Mouse (Mus musculus) CD4-positive, CD25-positive, alpha-beta regulatory T cell, adult 2 months (primary cell): ENCODE data around the gene Zcchc8.

ENCODE experiments used
- DNase-seq: peaks from one replicate; pipeline ENCODE4 v3.0.0-alpha.2; 2012; ENCODE audit warnings: low read depth, low spot score

Gene Zcchc8

GRCm38 (mm10) chr5:123683377-123684220 is 37.3 kb downstream of the Zcchc8 start:
- DNase-seq = peak; percentile 68

GRCm38 (mm10) chr5:123683043-123683376 is 37.9 kb downstream of the Zcchc8 start:
- DNase-seq = no peak

GRCm38 (mm10) chr5:123682372-123682771 is 38.5 kb downstream of the Zcchc8 start:
- DNase-seq = peak; percentile 57

- no peak for DNase-seq
These were observed 41.2 kb downstream of the Zcchc8 start for GRCm38 (mm10) chr5:123679546-123680263.

GRCm38 (mm10) chr5:123679106-123679505 is 41.8 kb downstream of the Zcchc8 start:
- DNase-seq = no peak

- no peak for DNase-seq
These were observed 45.2 kb downstream of the Zcchc8 start for GRCm38 (mm10) chr5:123675717-123676116.

DNA sequence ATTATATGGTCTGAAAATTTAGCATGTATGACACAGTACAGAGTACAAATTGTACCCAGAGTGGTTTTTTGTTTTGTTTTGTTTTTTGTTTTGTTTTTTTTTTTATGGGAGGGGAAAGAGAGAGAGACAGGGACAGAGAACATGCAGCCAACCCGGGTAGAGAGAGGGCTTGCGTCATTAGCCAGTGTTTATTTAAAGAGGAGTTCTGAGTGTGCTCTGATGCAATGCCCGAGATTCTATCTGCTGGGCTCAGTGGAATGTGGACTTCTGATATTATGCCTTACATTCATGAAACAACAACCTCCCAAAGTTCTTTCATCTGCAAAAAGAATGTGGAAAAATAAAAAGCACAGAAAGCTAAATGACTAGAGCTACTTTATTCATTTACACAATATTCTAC is 45.7 kb downstream of the Zcchc8 start:
- no peak for DNase-seq

GRCm38 (mm10) chr5:123671473-123671820 is 49.5 kb downstream of the Zcchc8 start:
- no peak for DNase-seq

- DNase-seq = no peak
These were observed 50.0 kb downstream of the Zcchc8 start for GRCm38 (mm10) chr5:123670800-123671472.

GRCm38 (mm10) chr5:123669991-123670799 is 50.7 kb downstream of the Zcchc8 start:
- no peak for DNase-seq

DNA sequence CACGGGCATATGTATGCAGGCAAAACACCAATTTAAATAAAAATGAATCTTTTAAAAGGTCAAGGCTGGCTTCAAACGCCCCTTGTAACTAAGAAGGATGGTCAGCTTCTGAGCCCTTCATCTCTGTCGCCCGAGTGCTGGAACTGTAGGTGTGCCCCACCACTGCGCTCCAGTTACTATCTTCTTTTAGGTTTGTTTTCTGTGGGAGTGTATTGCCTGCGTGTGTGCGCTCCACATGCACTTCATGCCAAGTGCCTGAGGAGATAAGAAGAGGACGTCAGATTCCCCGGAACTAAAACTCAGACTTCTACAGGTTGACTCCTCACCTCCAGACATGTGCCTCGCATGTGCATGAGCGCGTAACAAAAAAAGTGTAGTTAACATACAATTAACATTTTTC is 53.0 kb downstream of the Zcchc8 start:
- DNase-seq = no peak

- no peak for DNase-seq
These were observed 54.9 kb downstream of the Zcchc8 start for GRCm38 (mm10) chr5:123665956-123666355.

GRCm38 (mm10) chr5:123664329-123664728 is 56.6 kb downstream of the Zcchc8 start:
- no peak for DNase-seq

DNA sequence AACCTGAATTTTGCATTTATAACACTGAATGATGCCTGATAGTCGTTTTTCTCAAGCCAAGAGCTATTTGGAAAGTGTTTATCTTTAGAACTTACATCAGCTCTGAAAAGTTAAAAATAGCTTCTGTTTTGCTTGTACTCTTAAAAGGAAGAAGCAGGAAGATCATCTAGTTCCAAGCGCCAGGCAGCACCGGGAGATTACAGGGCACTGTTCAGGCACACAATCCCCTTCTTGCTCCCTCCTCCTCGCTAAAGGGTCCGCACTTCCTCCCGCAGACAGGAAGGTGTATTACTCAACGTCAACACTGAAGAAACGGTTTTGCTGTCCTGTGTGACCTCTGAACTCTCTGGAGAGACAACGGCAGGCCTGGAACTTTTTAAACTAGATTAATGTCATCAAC is 58.8 kb downstream of the Zcchc8 start:
- no peak for DNase-seq

DNA sequence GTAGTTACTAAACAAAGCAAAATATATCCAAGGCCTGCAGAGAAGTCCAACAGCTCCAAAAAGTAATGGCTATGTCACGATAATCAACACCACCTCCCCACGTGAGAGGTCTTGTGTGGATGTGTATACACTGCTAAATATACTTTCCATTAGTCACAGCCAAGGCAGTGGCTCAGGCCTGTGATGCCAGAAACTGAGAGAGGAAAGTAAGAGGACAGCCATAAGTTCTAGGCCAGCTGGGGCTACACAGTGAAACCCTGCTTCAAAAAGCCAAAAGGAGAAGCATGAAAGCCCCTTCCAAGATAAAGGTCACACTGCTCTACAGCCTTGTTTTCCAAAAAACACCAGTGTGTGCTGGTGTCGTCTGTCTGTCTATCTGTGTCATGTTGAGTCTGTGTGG is 59.3 kb downstream of the Zcchc8 start:
- DNase-seq = no peak

- DNase-seq = no peak
These were observed 63.2 kb downstream of the Zcchc8 start for GRCm38 (mm10) chr5:123657651-123658050.

DNA sequence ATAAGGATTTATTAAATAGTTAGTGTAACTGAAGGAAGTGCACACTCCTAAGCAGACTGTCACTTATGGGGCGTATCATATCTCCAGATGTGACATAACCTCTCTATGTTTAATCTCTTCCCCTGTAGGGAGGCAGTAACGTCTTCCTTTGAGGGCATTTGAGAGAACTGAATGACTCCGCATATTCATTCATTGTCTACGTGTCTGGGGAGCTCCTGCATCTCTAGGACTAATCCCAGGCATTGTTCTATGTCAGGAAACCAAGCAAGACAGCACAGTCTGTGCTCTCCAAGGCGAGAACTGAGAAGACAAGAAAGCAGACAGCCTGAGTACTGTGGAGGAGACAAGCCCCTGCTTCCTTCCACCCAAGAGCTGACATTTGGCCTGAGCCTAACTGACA is 66.0 kb downstream of the Zcchc8 start:
- DNase-seq = no peak

GRCm38 (mm10) chr5:123653287-123653801 is 67.6 kb downstream of the Zcchc8 start:
- DNase-seq = no peak

- DNase-seq = no peak
These were observed 70.1 kb downstream of the Zcchc8 start for GRCm38 (mm10) chr5:123650825-123651224.
